In the genomic region with DNA sequence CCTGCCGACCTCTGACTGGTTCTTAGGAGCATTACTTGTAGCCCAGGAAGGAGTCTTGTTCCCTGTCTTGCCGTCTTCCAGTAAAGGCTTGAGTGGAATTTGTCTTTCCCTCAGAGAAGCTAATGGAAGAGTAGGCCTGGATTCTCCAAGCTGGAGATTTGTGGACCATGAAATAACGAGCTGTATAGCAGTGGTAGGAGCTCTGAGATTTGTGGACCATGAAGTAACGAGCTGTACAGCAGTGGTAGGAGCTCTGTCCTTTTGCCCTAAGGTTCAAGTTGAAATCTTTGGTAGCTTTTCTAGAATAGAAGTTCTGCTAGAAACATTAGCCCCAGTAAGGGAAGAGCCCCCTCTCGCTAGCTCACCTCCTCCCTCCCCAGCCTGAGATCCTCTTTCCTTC, we compare ENCODE assay signal across 35 mouse cellular contexts. TPM values are rescaled to one million over a fixed set of nuclear protein-coding genes. Genes with fewer than 3 reads are reported as not detected.
"Had no signal": no experiment of that assay in that cellular context is flagged by ENCODE, and none has a peak within 500 bp of the region (broad histone marks: within the 10 kb centered on the region; RNA-seq: fewer than 3 reads in every experiment).

No protein-coding gene starts in this region.

- H3K27ac ChIP-seq: heart, adult 2 months; heart, embryonic 13.5 days; heart, embryonic 15.5 days; hindbrain, embryonic 13.5 days; hindbrain, embryonic 15.5 days; hindbrain, postnatal 0 days; limb, embryonic 13.5 days; limb, embryonic 15.5 days; liver, embryonic 12.5 days; liver, embryonic 14.5 days had no signal

- H3K4me3 ChIP-seq: heart, adult 2 months; heart, embryonic 13.5 days; heart, embryonic 15.5 days; hindbrain, embryonic 13.5 days; hindbrain, embryonic 15.5 days; limb, embryonic 13.5 days; limb, embryonic 15.5 days; liver, embryonic 12.5 days had no signal

- H3K27me3 ChIP-seq: hindbrain, embryonic 15.5 days; limb, embryonic 15.5 days had no signal

- DNase-seq: forebrain, postnatal 0 days; gastrocnemius, postnatal 14 days; gastrocnemius, postnatal 36 days; heart, adult 11 months; heart, adult 2 months; heart, postnatal 14 days; heart, postnatal 36 days; layer of hippocampus, adult 9-11 months; layer of hippocampus, postnatal 36 days; left cerebral cortex, postnatal 4 days had no signal

- H3K9me3 ChIP-seq: heart, embryonic 13.5 days; heart, embryonic 15.5 days; hindbrain, embryonic 13.5 days; hindbrain, embryonic 15.5 days; limb, embryonic 13.5 days; limb, embryonic 15.5 days; liver, embryonic 12.5 days had no signal

- ATAC-seq: forebrain, postnatal 0 days; hindbrain, postnatal 0 days; intestine, embryonic 16.5 days; liver, embryonic 12.5 days had no signal

- H3K4me2 ChIP-seq: heart, embryonic 11.5 days; heart, embryonic 13.5 days; heart, embryonic 15.5 days; hindbrain, embryonic 13.5 days; hindbrain, embryonic 15.5 days; limb, embryonic 13.5 days; limb, embryonic 15.5 days; liver, embryonic 12.5 days had no signal

- H3K9ac ChIP-seq: forebrain, postnatal 0 days; heart, embryonic 13.5 days; heart, embryonic 15.5 days; hindbrain, embryonic 13.5 days; hindbrain, embryonic 15.5 days; limb, embryonic 13.5 days; limb, embryonic 15.5 days; liver, embryonic 12.5 days; liver, embryonic 14.5 days had no signal

RNA-seq across cellular contexts. Expression of gene 4930556J24Rik, which starts 1.8 kb away (rescaled TPM):
- total RNA-seq: forebrain, postnatal 0 days; gastrocnemius, adult 18-20 months; gastrocnemius, adult 8-10 months; gastrocnemius, postnatal 14 days; gastrocnemius, postnatal 36 days; heart, adult 2 months; heart, postnatal 14 days; heart, postnatal 36 days; hematopoietic stem cell, adult 5-6 weeks; hindbrain, postnatal 0 days; layer of hippocampus, postnatal 14 days; left cerebral cortex, adult 18-20 months; left cerebral cortex, adult 8-10 months; left cerebral cortex, postnatal 25 days; left cerebral cortex, postnatal 4 days had no signal
- polyA plus RNA-seq: forebrain, postnatal 0 days; gonadal fat pad, adult 2 months; heart, adult 2 months; heart, embryonic 13.5 days; heart, embryonic 15.5 days; heart, postnatal 0 days; hindbrain, embryonic 13.5 days; intestine, embryonic 16.5 days; large intestine, adult 2 months; limb, embryonic 11.5 days; limb, embryonic 15.5 days; liver, adult 2 months; liver, embryonic 14.5 days had no signal

RNA-seq across cellular contexts. Expression of gene Sec14l4, which starts 52.8 kb away (rescaled TPM):
- total RNA-seq: forebrain, postnatal 0 days; gastrocnemius, adult 18-20 months; gastrocnemius, adult 8-10 months; gastrocnemius, postnatal 14 days; gastrocnemius, postnatal 36 days; hematopoietic stem cell, adult 5-6 weeks; hindbrain, postnatal 0 days; left cerebral cortex, adult 18-20 months; left cerebral cortex, postnatal 4 days had no signal
- polyA plus RNA-seq: forebrain, postnatal 0 days; heart, embryonic 11.5 days; heart, embryonic 13.5 days; heart, postnatal 0 days; hindbrain, embryonic 11.5 days; hindbrain, embryonic 13.5 days; hindbrain, embryonic 15.5 days; hindbrain, postnatal 0 days; kidney, embryonic 14.5 days; limb, embryonic 11.5 days had no signal
